ENCODE assay signal across 1 mouse cellular context in genomic region chr10:43664844-43665243, GRCm38 (mm10).
A peak's percentile ranks its signal among the peaks of the same experiment; 100 is the strongest.
TF ChIP-seq lines count a peak whose summit lies in the region.

No protein-coding gene starts in this region.

TF ChIP-seq in MEL, 35 proteins besides CTCF, POLR2A, EP300 and RAD21 (continued from another document):
- TF ChIP-seq MXI1 (IDR thresholded peaks at IDR 0.05; ENCODE audit: low read depth, low read length) (peak; percentile 66; the same call in 1 of the 2 replicates), UBTF (IDR thresholded peaks at IDR 0.05; ENCODE audit: borderline replicate concordance, insufficient read depth, low read depth, low read length) (no peak), BHLHE40 (IDR thresholded peaks at IDR 0.05; ENCODE audit: borderline replicate concordance, low read depth, low read length) (no peak), GATA1 (IDR thresholded peaks at IDR 0.05; ENCODE audit: low read depth, low read length) (peak; percentile 84), USF2 (IDR thresholded peaks at IDR 0.05; ENCODE audit: borderline replicate concordance in 1 of 2, insufficient read depth in 1 of 2, low read depth in 1 of 2, low read length in 2 of 2) (0 out of 4 replicates have a peak, but pooled peaks of 1 of the 2 experiments have one; percentile 14), MAZ (IDR thresholded peaks at IDR 0.05; ENCODE audit: low read depth, low read length) (no peak), USF1 (IDR thresholded peaks at IDR 0.05; ENCODE audit: low read depth, low read length) (peak; percentile 79), ZMIZ1 (IDR thresholded peaks at IDR 0.05; ENCODE audit: low read depth, low read length) (no peak)
TF ChIP-seq in MEL: peak in this region for 8.
